Mouse (Mus musculus) cortical plate, adult 2 months (tissue): ENCODE results near the gene Incenp.

Source experiments
- CTCF ChIP-seq: fragments of 200-500 bp; IDR thresholded peaks from 2 replicates; pipeline ENCODE4 v1.5.1; 2011; ENCODE audit warnings: mild to moderate bottlenecking, control low read depth, low read length; ENCODE audit not compliant: insufficient read depth; ENCODE audit errors: extremely low read depth
- POLR2A ChIP-seq: fragments of 200-500 bp; IDR thresholded peaks from 2 replicates; pipeline ENCODE4 v1.6.1; 2011; ENCODE audit warnings: mild to moderate bottlenecking, low read length, control low read depth; ENCODE audit not compliant: insufficient read depth; ENCODE audit errors: extremely low read depth

DNA sequence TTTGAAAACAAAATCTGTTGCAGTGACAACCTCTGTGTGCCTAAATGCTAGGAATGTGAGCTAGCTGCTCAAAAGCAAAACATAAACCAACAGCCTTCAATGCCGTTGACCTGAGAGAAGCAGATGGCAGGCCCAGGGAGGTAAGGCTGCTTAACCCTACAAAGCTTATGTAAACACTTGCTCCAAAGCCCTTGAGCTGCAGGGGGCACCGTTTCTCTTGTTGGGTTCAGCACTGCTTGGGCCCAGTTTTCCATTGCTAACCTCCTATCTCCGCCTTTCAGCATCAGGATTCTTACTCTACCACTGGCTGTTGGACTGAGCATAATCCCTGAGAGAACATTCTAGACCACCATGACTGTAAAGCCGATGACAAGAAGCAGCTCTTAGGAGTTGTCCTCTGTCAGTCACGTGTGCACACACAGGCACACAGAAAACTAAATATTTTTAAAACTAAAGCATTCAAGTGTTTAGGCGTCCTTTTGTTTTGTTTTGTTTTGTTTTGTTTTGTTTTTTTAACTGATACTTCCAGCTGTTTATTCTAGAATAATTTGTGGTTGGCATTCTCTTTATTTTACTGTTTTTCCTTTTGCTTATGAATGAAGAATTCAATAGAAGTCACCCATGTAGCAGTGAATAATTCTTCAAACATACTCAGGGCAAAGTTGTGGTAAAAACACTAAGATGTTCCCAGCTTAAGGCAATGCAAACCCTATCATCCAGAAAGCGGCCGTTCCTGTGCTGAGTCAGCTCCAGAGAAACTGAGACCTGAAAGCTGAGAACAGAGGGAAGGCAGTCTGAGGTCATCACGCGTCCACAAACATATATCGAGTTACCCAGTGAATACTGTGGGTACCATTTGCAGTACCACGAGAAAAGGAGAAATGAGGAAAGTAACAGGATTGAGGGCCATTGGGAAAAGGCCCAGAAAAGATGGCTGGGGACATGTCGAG, 21.8 kb upstream of the Incenp start:
- TF ChIP-seq POLR2A (no peak), CTCF (peak; percentile 51)
